Mouse (Mus musculus) intestine, embryonic 16.5 days (tissue): ENCODE data around the gene C2cd3. TPM values are rescaled to one million over a fixed set of nuclear protein-coding genes. Genes with fewer than 3 reads are reported as not detected.

Experiments
- ATAC-seq: fragments of 200-750 bp; cut with Nextera tagmentation; 2 replicates; pipeline ENCODE4 v1.8.0; 2017; ENCODE audit warnings: moderate TSS enrichment, moderate library complexity
- H3K27ac ChIP-seq: fragments of 300-500 bp; sonication (generic); 2 replicates; pipeline ENCODE4 v1.5.1; 2014; ENCODE audit warnings: mild to moderate bottlenecking, low read length
- H3K27me3 ChIP-seq: fragments of 300-500 bp; sonication (generic); replicated peaks from 2 replicates; pipeline ENCODE4 v1.6.1; 2014; ENCODE audit warnings: low read length, control low read depth, mixed read lengths; ENCODE audit not compliant: control insufficient read depth, insufficient read depth
- H3K36me3 ChIP-seq: fragments of 300-500 bp; sonication (generic); 2 replicates; pipeline ENCODE4 v1.6.1; 2014; ENCODE audit warnings: low read length, control low read depth; ENCODE audit not compliant: control insufficient read depth, insufficient read depth
- H3K4me1 ChIP-seq: fragments of 300-500 bp; sonication (generic); 2 replicates; pipeline ENCODE4 v1.6.1; 2014; ENCODE audit warnings: low read length, control low read depth, mixed read lengths; ENCODE audit not compliant: control insufficient read depth, insufficient read depth
- H3K4me2 ChIP-seq: fragments of 300-500 bp; sonication (generic); 2 replicates; pipeline ENCODE4 v1.6.1; 2014; ENCODE audit warnings: low read depth, low read length, control low read depth
- H3K4me3 ChIP-seq: fragments of 300-500 bp; sonication (generic); 2 replicates; pipeline ENCODE4 v1.5.1; 2014; ENCODE audit warnings: mild to moderate bottlenecking, low read length
- H3K9ac ChIP-seq: fragments of 300-500 bp; sonication (generic); 2 replicates; pipeline ENCODE4 v1.6.1; 2014; ENCODE audit warnings: low read depth, low read length
- H3K9me3 ChIP-seq: fragments of 300-500 bp; sonication (generic); 2 replicates; pipeline ENCODE4 v1.6.1; 2016; ENCODE audit warnings: low read length, control low read depth; ENCODE audit not compliant: control insufficient read depth
- WGBS: fragments of 180-500 bp; shearing (Covaris S2); extraction: QIAGEN DNeasy Blood & Tissue Kit; methylation state at CpG from one replicate; pipeline ENCODE4 v1.1.7; 2014; 5-methylcytosine and 5-hydroxymethylcytosine counted together
- polyA plus RNA-seq: library from polyadenylated mRNA; unstranded; fragments of >200 nt; fragmentation: Nextera tagmentation; extraction: Ambion mirVana; gene quantifications from 2 replicates; pipeline ENCODE4 v1.2.1, GENCODE M21; 2015

Gene C2cd3
- polyA plus RNA-seq, 1 experiment from 2014 or later: 11.6 TPM

- H3K4me1 ChIP-seq: peaks cover 18% of the 10 kb centered on the region
- 94% methylated on average over 9 of the region's 9 CpGs for WGBS
- no peak overlapping the region for H3K4me3 ChIP-seq
- ATAC-seq: no peak
- no peak overlapping the region for H3K27ac ChIP-seq
- H3K9me3 ChIP-seq: no peaks in the 10 kb centered on the region
- H3K9ac ChIP-seq: peak overlapping the region; percentile 78; the same call in 1 of the 2 replicates
- H3K4me2 ChIP-seq: no peak overlapping the region
- H3K27me3 ChIP-seq: no peaks in the 10 kb centered on the region
- peaks cover 18% of the 10 kb centered on the region; the same call in 1 of the 2 replicates for H3K36me3 ChIP-seq
Measured at GRCm38 (mm10) chr7:100496791-100497190, 124.8 kb downstream of the C2cd3 start.

GRCm38 (mm10) chr7:100497402-100497801 is 125.4 kb downstream of the C2cd3 start:
- H3K4me3 ChIP-seq: no peak overlapping the region
- peaks cover 21% of the 10 kb centered on the region for H3K4me1 ChIP-seq
- WGBS: 71% methylated on average over 4 of the region's 4 CpGs
- H3K9ac ChIP-seq: no peak overlapping the region
- H3K9me3 ChIP-seq: no peaks in the 10 kb centered on the region
- ATAC-seq: no peak
- peaks cover 18% of the 10 kb centered on the region; the same call in 1 of the 2 replicates for H3K36me3 ChIP-seq
- H3K27ac ChIP-seq: no peak overlapping the region
- no peak overlapping the region for H3K4me2 ChIP-seq
- H3K27me3 ChIP-seq: no peaks in the 10 kb centered on the region

GRCm38 (mm10) chr7:100497982-100498381 is 125.9 kb downstream of the C2cd3 start:
- H3K27ac ChIP-seq: no peak overlapping the region
- ATAC-seq: no peak
- H3K4me1 ChIP-seq: peaks cover 23% of the 10 kb centered on the region
- H3K9me3 ChIP-seq: no peaks in the 10 kb centered on the region
- 86% methylated on average over 13 of the region's 13 CpGs for WGBS
- no peak overlapping the region for H3K4me2 ChIP-seq
- no peak overlapping the region for H3K4me3 ChIP-seq
- H3K36me3 ChIP-seq: peaks cover 18% of the 10 kb centered on the region; the same call in 1 of the 2 replicates
- no peak overlapping the region for H3K9ac ChIP-seq
- H3K27me3 ChIP-seq: no peaks in the 10 kb centered on the region

- peaks cover 23% of the 10 kb centered on the region for H3K4me1 ChIP-seq
- H3K9me3 ChIP-seq: no peaks in the 10 kb centered on the region
- no peak overlapping the region for H3K4me2 ChIP-seq
- ATAC-seq: no peak
- no peak overlapping the region for H3K27ac ChIP-seq
- H3K27me3 ChIP-seq: no peaks in the 10 kb centered on the region
- H3K36me3 ChIP-seq: peaks cover 18% of the 10 kb centered on the region; the same call in 1 of the 2 replicates
- no peak overlapping the region for H3K4me3 ChIP-seq
- no peak overlapping the region for H3K9ac ChIP-seq
Measured at GRCm38 (mm10) chr7:100499465-100499864, 127.4 kb downstream of the C2cd3 start.

GRCm38 (mm10) chr7:100500276-100500977 is 128.4 kb downstream of the C2cd3 start:
- Histone ChIP-seq H3K4me3 (no peak overlapping the region), H3K4me2 (no peak overlapping the region), H3K9ac (no peak overlapping the region), H3K27ac (no peak overlapping the region), H3K36me3 (peaks cover 18% of the 10 kb centered on the region; the same call in 1 of the 2 replicates), H3K27me3 (no peaks in the 10 kb centered on the region), H3K4me1 (peaks cover 20% of the 10 kb centered on the region), H3K9me3 (no peaks in the 10 kb centered on the region)
- WGBS: 65% methylated on average over 16 of the region's 16 CpGs
- ATAC-seq: no peak

- ATAC-seq: no peak
- H3K9me3 ChIP-seq: no peaks in the 10 kb centered on the region
- 68% methylated on average over 6 of the region's 6 CpGs for WGBS
- H3K36me3 ChIP-seq: peaks cover 18% of the 10 kb centered on the region; the same call in 1 of the 2 replicates
- H3K4me1 ChIP-seq: peaks cover 12% of the 10 kb centered on the region
- H3K4me3 ChIP-seq: no peak overlapping the region
- H3K9ac ChIP-seq: no peak overlapping the region
- no peaks in the 10 kb centered on the region for H3K27me3 ChIP-seq
- no peak overlapping the region for H3K27ac ChIP-seq
- no peak overlapping the region for H3K4me2 ChIP-seq
Measured at GRCm38 (mm10) chr7:100501027-100501843, 129.2 kb downstream of the C2cd3 start.

GRCm38 (mm10) chr7:100501844-100502373 is 129.9 kb downstream of the C2cd3 start:
- 36% methylated on average over 2 of the region's 2 CpGs for WGBS
- Histone ChIP-seq H3K27ac (no peak overlapping the region), H3K4me3 (no peak overlapping the region), H3K4me1 (peaks cover 7% of the 10 kb centered on the region; the same call in 1 of the 2 replicates), H3K4me2 (no peak overlapping the region), H3K27me3 (no peaks in the 10 kb centered on the region), H3K9me3 (no peaks in the 10 kb centered on the region), H3K9ac (no peak overlapping the region), H3K36me3 (peaks cover 18% of the 10 kb centered on the region; the same call in 1 of the 2 replicates)
- ATAC-seq: no peak

GRCm38 (mm10) chr7:100502374-100502922 is 130.4 kb downstream of the C2cd3 start:
- no peak overlapping the region for H3K4me3 ChIP-seq
- 0 out of 2 replicates have a peak, but pooled peaks have one; percentile 8 for ATAC-seq
- no peak overlapping the region for H3K27ac ChIP-seq
- 74% methylated on average over 7 of the region's 7 CpGs for WGBS
- H3K9ac ChIP-seq: no peak overlapping the region
- peaks cover 16% of the 10 kb centered on the region; the same call in 1 of the 2 replicates for H3K36me3 ChIP-seq
- H3K4me1 ChIP-seq: peaks cover 7% of the 10 kb centered on the region; the same call in 1 of the 2 replicates
- no peaks in the 10 kb centered on the region for H3K9me3 ChIP-seq
- no peaks in the 10 kb centered on the region for H3K27me3 ChIP-seq
- no peak overlapping the region for H3K4me2 ChIP-seq

- Histone ChIP-seq H3K4me1 (peaks cover 7% of the 10 kb centered on the region; the same call in 1 of the 2 replicates), H3K27ac (no peak overlapping the region), H3K4me3 (no peak overlapping the region), H3K9ac (no peak overlapping the region), H3K9me3 (no peaks in the 10 kb centered on the region), H3K27me3 (no peaks in the 10 kb centered on the region), H3K36me3 (peaks cover 13% of the 10 kb centered on the region; the same call in 1 of the 2 replicates), H3K4me2 (no peak overlapping the region)
- WGBS: 82% methylated on average over 5 of the region's 5 CpGs
- ATAC-seq: no peak
Measured at GRCm38 (mm10) chr7:100503076-100503475, 131.0 kb downstream of the C2cd3 start.
